Mouse (Mus musculus): Measurements from ENCODE around the gene 4930556J24Rik. TPM values are rescaled to one million over a fixed set of nuclear protein-coding genes. Genes with fewer than 3 reads are reported as not detected.

4930556J24Rik gene
- polyA plus RNA-seq, 1 experiment from 2014 or later, result 0.16 TPM

GRCm38 (mm10) chr11:3981536-3981935 lies 5.0 kb upstream of the 4930556J24Rik start:
- H3K36me3 ChIP-seq (ENCODE audit: control insufficient read depth, insufficient read depth), result peaks cover 38% of the 10 kb centered on the region
- ATAC-seq, result no peak
- H3K4me3 ChIP-seq (ENCODE audit: low read depth, low read length), result no peak overlapping the region
- no peaks in the 10 kb centered on the region for H3K27me3 ChIP-seq (replicated peaks; ENCODE audit: control insufficient read depth, insufficient read depth, low read length)
- TF ChIP-seq CTCF (IDR thresholded peaks at IDR 0.05; ENCODE audit: low read depth), result no peak
- H3K4me1 ChIP-seq (replicated peaks; ENCODE audit: control insufficient read depth, insufficient read depth, low read length), result no peaks in the 10 kb centered on the region; the same call in 1 of the 2 replicates
- 0 out of 2 replicates have a peak overlapping the region, but pooled peaks have one; percentile 8 for H3K27ac ChIP-seq (ENCODE audit: low read depth, low read length)
- 68% methylated on average over 6 of the region's 6 CpGs for WGBS
- H3K4me2 ChIP-seq (replicated peaks; ENCODE audit: low read depth), result no peak overlapping the region
- H3K9ac ChIP-seq (ENCODE audit: low read depth, low read length), result no peak overlapping the region
- H3K9me3 ChIP-seq (ENCODE audit: control insufficient read depth), result no peaks in the 10 kb centered on the region

GRCm38 (mm10) chr11:3978421-3978820 lies 1.8 kb upstream of the 4930556J24Rik start:
- Histone ChIP-seq H3K4me3 (ENCODE audit: low read depth, low read length) (no peak overlapping the region), H3K9me3 (ENCODE audit: control insufficient read depth) (no peaks in the 10 kb centered on the region), H3K27ac (ENCODE audit: low read depth, low read length) (no peak overlapping the region), H3K27me3 (replicated peaks; ENCODE audit: control insufficient read depth, insufficient read depth, low read length) (no peaks in the 10 kb centered on the region), H3K36me3 (ENCODE audit: control insufficient read depth, insufficient read depth) (peaks cover 69% of the 10 kb centered on the region), H3K4me2 (replicated peaks; ENCODE audit: low read depth) (no peak overlapping the region), H3K4me1 (replicated peaks; ENCODE audit: control insufficient read depth, insufficient read depth, low read length) (no peaks in the 10 kb centered on the region; the same call in 1 of the 2 replicates), H3K9ac (ENCODE audit: low read depth, low read length) (no peak overlapping the region)
- ATAC-seq, result no peak
- no peak for TF ChIP-seq CTCF (IDR thresholded peaks at IDR 0.05; ENCODE audit: low read depth)
- 93% methylated on average over 5 of the region's 5 CpGs for WGBS

GRCm38 (mm10) chr11:3974311-3974710 lies 2.3 kb downstream of the 4930556J24Rik start:
- H3K36me3 ChIP-seq (ENCODE audit: control insufficient read depth, insufficient read depth), result peaks cover 98% of the 10 kb centered on the region
- no peak for TF ChIP-seq CTCF (IDR thresholded peaks at IDR 0.05; ENCODE audit: low read depth)
- H3K4me3 ChIP-seq (ENCODE audit: low read depth, low read length), result no peak overlapping the region
- WGBS, result 77% methylated on average over 3 of the region's 3 CpGs
- no peak overlapping the region for H3K4me2 ChIP-seq (replicated peaks; ENCODE audit: low read depth)
- no peaks in the 10 kb centered on the region for H3K27me3 ChIP-seq (replicated peaks; ENCODE audit: control insufficient read depth, insufficient read depth, low read length)
- ATAC-seq, result no peak
- no peak overlapping the region for H3K9ac ChIP-seq (ENCODE audit: low read depth, low read length)
- H3K9me3 ChIP-seq (ENCODE audit: control insufficient read depth), result no peaks in the 10 kb centered on the region
- no peak overlapping the region for H3K27ac ChIP-seq (ENCODE audit: low read depth, low read length)
- H3K4me1 ChIP-seq (replicated peaks; ENCODE audit: control insufficient read depth, insufficient read depth, low read length), result no peaks in the 10 kb centered on the region

GRCm38 (mm10) chr11:3973081-3973480 lies 3.5 kb downstream of the 4930556J24Rik start:
- Histone ChIP-seq H3K27me3 (replicated peaks; ENCODE audit: control insufficient read depth, insufficient read depth, low read length) (no peaks in the 10 kb centered on the region), H3K9me3 (ENCODE audit: control insufficient read depth) (no peaks in the 10 kb centered on the region), H3K4me3 (ENCODE audit: low read depth, low read length) (no peak overlapping the region), H3K36me3 (ENCODE audit: control insufficient read depth, insufficient read depth) (peaks cover 94% of the 10 kb centered on the region), H3K4me1 (replicated peaks; ENCODE audit: control insufficient read depth, insufficient read depth, low read length) (no peaks in the 10 kb centered on the region), H3K4me2 (replicated peaks; ENCODE audit: low read depth) (no peak overlapping the region), H3K9ac (ENCODE audit: low read depth, low read length) (no peak overlapping the region), H3K27ac (ENCODE audit: low read depth, low read length) (no peak overlapping the region)
- no peak for TF ChIP-seq CTCF (IDR thresholded peaks at IDR 0.05; ENCODE audit: low read depth)
- WGBS, result 92% methylated on average over 7 of the region's 7 CpGs
- no peak for ATAC-seq

- Histone ChIP-seq H3K4me1 (replicated peaks; ENCODE audit: control insufficient read depth, insufficient read depth, low read length) (no peaks in the 10 kb centered on the region), H3K27ac (ENCODE audit: low read depth, low read length) (0 out of 2 replicates have a peak overlapping the region, but pooled peaks have one; percentile 35), H3K9me3 (ENCODE audit: control insufficient read depth) (no peaks in the 10 kb centered on the region), H3K9ac (ENCODE audit: low read depth, low read length) (no peak overlapping the region), H3K27me3 (replicated peaks; ENCODE audit: control insufficient read depth, insufficient read depth, low read length) (no peaks in the 10 kb centered on the region), H3K4me2 (replicated peaks; ENCODE audit: low read depth) (no peak overlapping the region), H3K36me3 (ENCODE audit: control insufficient read depth, insufficient read depth) (peaks cover 68% of the 10 kb centered on the region), H3K4me3 (ENCODE audit: low read depth, low read length) (no peak overlapping the region)
- WGBS, result 91% methylated on average over 7 of the region's 7 CpGs
- TF ChIP-seq CTCF (IDR thresholded peaks at IDR 0.05; ENCODE audit: low read depth), result no peak
- no peak for ATAC-seq
Observed at GRCm38 (mm10) chr11:3970361-3970760, 6.2 kb downstream of the 4930556J24Rik start.

- TF ChIP-seq CTCF (IDR thresholded peaks at IDR 0.05; ENCODE audit: low read depth), result peak; percentile 54
- ATAC-seq, result no peak
- Histone ChIP-seq H3K9me3 (ENCODE audit: control insufficient read depth) (no peaks in the 10 kb centered on the region), H3K9ac (ENCODE audit: low read depth, low read length) (no peak overlapping the region), H3K36me3 (ENCODE audit: control insufficient read depth, insufficient read depth) (peaks cover 63% of the 10 kb centered on the region), H3K27me3 (replicated peaks; ENCODE audit: control insufficient read depth, insufficient read depth, low read length) (no peaks in the 10 kb centered on the region), H3K4me3 (ENCODE audit: low read depth, low read length) (no peak overlapping the region), H3K4me1 (replicated peaks; ENCODE audit: control insufficient read depth, insufficient read depth, low read length) (no peaks in the 10 kb centered on the region), H3K4me2 (replicated peaks; ENCODE audit: low read depth) (no peak overlapping the region), H3K27ac (ENCODE audit: low read depth, low read length) (no peak overlapping the region)
- 77% methylated on average over 3 of the region's 3 CpGs for WGBS
Observed at GRCm38 (mm10) chr11:3969837-3970236, 6.7 kb downstream of the 4930556J24Rik start.
